Mouse (Mus musculus): ENCODE measurements around the gene Dkk3. TPM values are rescaled to one million over a fixed set of nuclear protein-coding genes. Genes with fewer than 3 reads are reported as not detected.

Dkk3 gene
- polyA plus RNA-seq (2012; rRNA removed): 95.3 and 106 TPM in 2 replicates

- DNase-seq (ENCODE audit: extremely low spot score in 1 of 2, low spot score in 1 of 2): peak in 1 of 2 experiments; percentile 63
Observed at GRCm38 (mm10) chr7:112158942-112159341, at the start of gene Dkk3. TSS of gene Dkk3 (minus strand) at chr7:112159057.

- DNase-seq (ENCODE audit: extremely low spot score in 1 of 2, low spot score in 1 of 2): no peak
Observed at GRCm38 (mm10) chr7:112207717-112208116, 48.9 kb upstream of the Dkk3 start.

- no peak for DNase-seq (ENCODE audit: extremely low spot score in 1 of 2, low spot score in 1 of 2)
Observed at GRCm38 (mm10) chr7:112205513-112205912, 46.7 kb upstream of the Dkk3 start.

GRCm38 (mm10) chr7:112204380-112204963 lies 45.6 kb upstream of the Dkk3 start:
- DNase-seq (ENCODE audit: extremely low spot score in 1 of 2, low spot score in 1 of 2): peak; percentile 59 to 77

- no peak for DNase-seq (ENCODE audit: extremely low spot score in 1 of 2, low spot score in 1 of 2)
Observed at GRCm38 (mm10) chr7:112203937-112204336, 45.1 kb upstream of the Dkk3 start.

GRCm38 (mm10) chr7:112202843-112203242 lies 44.0 kb upstream of the Dkk3 start:
- peak; percentile 57 to 71 for DNase-seq (ENCODE audit: extremely low spot score in 1 of 2, low spot score in 1 of 2)

GRCm38 (mm10) chr7:112202194-112202593 lies 43.3 kb upstream of the Dkk3 start:
- peak; percentile 41 to 77 for DNase-seq (ENCODE audit: extremely low spot score in 1 of 2, low spot score in 1 of 2)

- no peak for DNase-seq (ENCODE audit: extremely low spot score in 1 of 2, low spot score in 1 of 2)
Observed at GRCm38 (mm10) chr7:112200761-112201160, 41.9 kb upstream of the Dkk3 start.

GRCm38 (mm10) chr7:112199343-112199742 lies 40.5 kb upstream of the Dkk3 start:
- DNase-seq (ENCODE audit: extremely low spot score in 1 of 2, low spot score in 1 of 2): no peak

- no peak for DNase-seq (ENCODE audit: extremely low spot score in 1 of 2, low spot score in 1 of 2)
Observed at GRCm38 (mm10) chr7:112197461-112197860, 38.6 kb upstream of the Dkk3 start.

- DNase-seq (ENCODE audit: extremely low spot score in 1 of 2, low spot score in 1 of 2): no peak
Observed at GRCm38 (mm10) chr7:112194286-112194685, 35.4 kb upstream of the Dkk3 start.

- DNase-seq (ENCODE audit: extremely low spot score in 1 of 2, low spot score in 1 of 2): no peak
Observed at GRCm38 (mm10) chr7:112192778-112193177, 33.9 kb upstream of the Dkk3 start.

GRCm38 (mm10) chr7:112192237-112192636 lies 33.4 kb upstream of the Dkk3 start:
- peak in 1 of 2 experiments; percentile 68 for DNase-seq (ENCODE audit: extremely low spot score in 1 of 2, low spot score in 1 of 2)

- DNase-seq (ENCODE audit: extremely low spot score in 1 of 2, low spot score in 1 of 2): no peak
Observed at GRCm38 (mm10) chr7:112187536-112188459, 28.9 kb upstream of the Dkk3 start.

GRCm38 (mm10) chr7:112186871-112187270 lies 28.0 kb upstream of the Dkk3 start:
- no peak for DNase-seq (ENCODE audit: extremely low spot score in 1 of 2, low spot score in 1 of 2)

- no peak for DNase-seq (ENCODE audit: extremely low spot score in 1 of 2, low spot score in 1 of 2)
Observed at GRCm38 (mm10) chr7:112185226-112185745, 26.4 kb upstream of the Dkk3 start.

GRCm38 (mm10) chr7:112184519-112185225 lies 25.8 kb upstream of the Dkk3 start:
- DNase-seq (ENCODE audit: extremely low spot score in 1 of 2, low spot score in 1 of 2): no peak

- peak; percentile 91 to 98 for DNase-seq (ENCODE audit: extremely low spot score in 1 of 2, low spot score in 1 of 2)
Observed at GRCm38 (mm10) chr7:112183258-112183841, 24.5 kb upstream of the Dkk3 start.

- DNase-seq (ENCODE audit: extremely low spot score in 1 of 2, low spot score in 1 of 2): peak; percentile 78 to 92
Observed at GRCm38 (mm10) chr7:112180235-112180705, 21.4 kb upstream of the Dkk3 start.

GRCm38 (mm10) chr7:112176627-112177026 lies 17.8 kb upstream of the Dkk3 start:
- peak in 1 of 2 experiments; percentile 54 for DNase-seq (ENCODE audit: extremely low spot score in 1 of 2, low spot score in 1 of 2)
